Mouse (Mus musculus): ENCODE data around the gene Tor1aip2. TPM values are rescaled to one million over a fixed set of nuclear protein-coding genes. Genes with fewer than 3 reads are reported as not detected.
A peak's percentile ranks its signal among the peaks of the same experiment; 100 is the strongest.

Tor1aip2 gene
- polyA plus RNA-seq (2012; ENCODE audit: insufficient read depth, insufficient read length, low replicate concordance, missing spikeins): not detected in 2 replicates

GRCm38 (mm10) chr1:156035269-156035929, at the start of gene Tor1aip2:
Tor1aip2 (plus strand) TSS chr1:156035403.
- TF ChIP-seq POLR2A (IDR thresholded peaks at IDR 0.05; ENCODE audit: insufficient read depth, low read depth, low read length) (no peak; the same call in 1 of the 2 replicates), CTCF (IDR thresholded peaks at IDR 0.05; ENCODE audit: insufficient read depth, low read depth, low read length) (no peak)
- Histone ChIP-seq H3K4me1 (ENCODE audit: control insufficient read depth, insufficient read depth, low read length) (no peaks in the 10 kb centered on the region; the same call in 1 of the 2 replicates), H3K27ac (ENCODE audit: insufficient read depth, low read depth, low read length) (peak within 1 kb of the TSS; percentile 99), H3K4me3 (ENCODE audit: insufficient read depth, low read depth, low read length) (peak within 1 kb of the TSS; percentile 100)
- WGBS: under 1% methylated on average over 59 of the region's 59 CpGs

GRCm38 (mm10) chr1:155987625-155988024, 47.6 kb upstream of the Tor1aip2 start:
- WGBS: 97% methylated on average over 2 of the region's 2 CpGs
- Histone ChIP-seq H3K27ac (ENCODE audit: insufficient read depth, low read depth, low read length) (no peak overlapping the region), H3K4me1 (ENCODE audit: control insufficient read depth, insufficient read depth, low read length) (no peaks in the 10 kb centered on the region), H3K4me3 (ENCODE audit: insufficient read depth, low read depth, low read length) (no peak overlapping the region)
- TF ChIP-seq POLR2A (IDR thresholded peaks at IDR 0.05; ENCODE audit: insufficient read depth, low read depth, low read length): no peak
- no peak for TF ChIP-seq CTCF (IDR thresholded peaks at IDR 0.05; ENCODE audit: insufficient read depth, low read depth, low read length)

GRCm38 (mm10) chr1:155989387-155989786, 45.8 kb upstream of the Tor1aip2 start:
- H3K4me3 ChIP-seq (ENCODE audit: insufficient read depth, low read depth, low read length): no peak overlapping the region
- no peak for TF ChIP-seq POLR2A (IDR thresholded peaks at IDR 0.05; ENCODE audit: insufficient read depth, low read depth, low read length)
- TF ChIP-seq CTCF (IDR thresholded peaks at IDR 0.05; ENCODE audit: insufficient read depth, low read depth, low read length): no peak
- H3K27ac ChIP-seq (ENCODE audit: insufficient read depth, low read depth, low read length): no peak overlapping the region
- WGBS: 15% methylated on average over 2 of the region's 2 CpGs
- no peaks in the 10 kb centered on the region for H3K4me1 ChIP-seq (ENCODE audit: control insufficient read depth, insufficient read depth, low read length)

- Histone ChIP-seq H3K27ac (ENCODE audit: insufficient read depth, low read depth, low read length) (no peak overlapping the region), H3K4me3 (ENCODE audit: insufficient read depth, low read depth, low read length) (no peak overlapping the region), H3K4me1 (ENCODE audit: control insufficient read depth, insufficient read depth, low read length) (no peaks in the 10 kb centered on the region)
- WGBS: 78% methylated on average over 11 of the region's 11 CpGs
- no peak for TF ChIP-seq POLR2A (IDR thresholded peaks at IDR 0.05; ENCODE audit: insufficient read depth, low read depth, low read length)
- no peak for TF ChIP-seq CTCF (IDR thresholded peaks at IDR 0.05; ENCODE audit: insufficient read depth, low read depth, low read length)
Observed at GRCm38 (mm10) chr1:155990391-155990790, 44.8 kb upstream of the Tor1aip2 start.

GRCm38 (mm10) chr1:155994524-155994923, 40.7 kb upstream of the Tor1aip2 start:
- TF ChIP-seq CTCF (IDR thresholded peaks at IDR 0.05; ENCODE audit: insufficient read depth, low read depth, low read length): no peak
- no peak for TF ChIP-seq POLR2A (IDR thresholded peaks at IDR 0.05; ENCODE audit: insufficient read depth, low read depth, low read length)
- no peaks in the 10 kb centered on the region for H3K4me1 ChIP-seq (ENCODE audit: control insufficient read depth, insufficient read depth, low read length)
- H3K27ac ChIP-seq (ENCODE audit: insufficient read depth, low read depth, low read length): no peak overlapping the region
- WGBS: 87% methylated on average over 2 of the region's 2 CpGs
- H3K4me3 ChIP-seq (ENCODE audit: insufficient read depth, low read depth, low read length): no peak overlapping the region

- no peaks in the 10 kb centered on the region for H3K4me1 ChIP-seq (ENCODE audit: control insufficient read depth, insufficient read depth, low read length)
- no peak overlapping the region for H3K27ac ChIP-seq (ENCODE audit: insufficient read depth, low read depth, low read length)
- TF ChIP-seq POLR2A (IDR thresholded peaks at IDR 0.05; ENCODE audit: insufficient read depth, low read depth, low read length) (no peak), CTCF (IDR thresholded peaks at IDR 0.05; ENCODE audit: insufficient read depth, low read depth, low read length) (no peak)
- WGBS: 93% methylated on average over 2 of the region's 2 CpGs
- no peak overlapping the region for H3K4me3 ChIP-seq (ENCODE audit: insufficient read depth, low read depth, low read length)
Observed at GRCm38 (mm10) chr1:155995612-155996011, 39.6 kb upstream of the Tor1aip2 start.

GRCm38 (mm10) chr1:156002366-156002765, 32.8 kb upstream of the Tor1aip2 start:
- TF ChIP-seq CTCF (IDR thresholded peaks at IDR 0.05; ENCODE audit: insufficient read depth, low read depth, low read length): no peak
- no peak for TF ChIP-seq POLR2A (IDR thresholded peaks at IDR 0.05; ENCODE audit: insufficient read depth, low read depth, low read length)
- WGBS: 91% methylated on average over 8 of the region's 8 CpGs

GRCm38 (mm10) chr1:156003201-156003935, 31.8 kb upstream of the Tor1aip2 start:
- Histone ChIP-seq H3K4me1 (ENCODE audit: control insufficient read depth, insufficient read depth, low read length) (no peaks in the 10 kb centered on the region), H3K4me3 (ENCODE audit: insufficient read depth, low read depth, low read length) (no peak overlapping the region), H3K27ac (ENCODE audit: insufficient read depth, low read depth, low read length) (no peak overlapping the region)
- 70% methylated on average over 7 of the region's 7 CpGs for WGBS
- TF ChIP-seq POLR2A (IDR thresholded peaks at IDR 0.05; ENCODE audit: insufficient read depth, low read depth, low read length) (no peak), CTCF (IDR thresholded peaks at IDR 0.05; ENCODE audit: insufficient read depth, low read depth, low read length) (no peak)

More at GRCm38 (mm10) chr1:156002366-156002765, 32.8 kb upstream of the Tor1aip2 start:
- Histone ChIP-seq H3K4me1 (ENCODE audit: control insufficient read depth, insufficient read depth, low read length) (no peaks in the 10 kb centered on the region), H3K4me3 (ENCODE audit: insufficient read depth, low read depth, low read length) (no peak overlapping the region), H3K27ac (ENCODE audit: insufficient read depth, low read depth, low read length) (no peak overlapping the region)

GRCm38 (mm10) chr1:156005906-156006305, 29.3 kb upstream of the Tor1aip2 start:
- no peaks in the 10 kb centered on the region for H3K4me1 ChIP-seq (ENCODE audit: control insufficient read depth, insufficient read depth, low read length)
- 92% methylated on average over 11 of the region's 11 CpGs for WGBS

More at GRCm38 (mm10) chr1:156005906-156006305, 29.3 kb upstream of the Tor1aip2 start:
- TF ChIP-seq CTCF (IDR thresholded peaks at IDR 0.05; ENCODE audit: insufficient read depth, low read depth, low read length) (no peak), POLR2A (IDR thresholded peaks at IDR 0.05; ENCODE audit: insufficient read depth, low read depth, low read length) (no peak)
- Histone ChIP-seq H3K27ac (ENCODE audit: insufficient read depth, low read depth, low read length) (no peak overlapping the region), H3K4me3 (ENCODE audit: insufficient read depth, low read depth, low read length) (no peak overlapping the region)

Data from olfactory bulb, adult 2 months (tissue).